Mouse (Mus musculus) spleen, adult 2 months (tissue): Measurements from ENCODE around the gene A830005F24Rik.

Source experiments
- CTCF ChIP-seq: fragments of 200-500 bp; IDR thresholded peaks from 2 replicates; pipeline ENCODE4 v1.5.1; 2011; ENCODE audit warnings: mild to moderate bottlenecking, inconsistent platforms; ENCODE audit not compliant: insufficient read depth, insufficient read length, insufficient replicate concordance; ENCODE audit errors: extremely low read depth
- POLR2A ChIP-seq: fragments of 200-500 bp; IDR thresholded peaks from 2 replicates; pipeline ENCODE4 v1.6.1; 2011; ENCODE audit warnings: low read depth, low read length, inconsistent platforms

GRCm38 (mm10) chr13:48498676-48499075, 14.7 kb upstream of the A830005F24Rik start:
- TF ChIP-seq POLR2A: no peak
- TF ChIP-seq CTCF: no peak
